Mouse (Mus musculus): ENCODE results near the gene Fam163a. TPM values are rescaled to one million over a fixed set of nuclear protein-coding genes. Genes with fewer than 3 reads are reported as not detected.

Gene Fam163a
- total RNA-seq, 4 experiments from 2014 or later = not detected

DNA sequence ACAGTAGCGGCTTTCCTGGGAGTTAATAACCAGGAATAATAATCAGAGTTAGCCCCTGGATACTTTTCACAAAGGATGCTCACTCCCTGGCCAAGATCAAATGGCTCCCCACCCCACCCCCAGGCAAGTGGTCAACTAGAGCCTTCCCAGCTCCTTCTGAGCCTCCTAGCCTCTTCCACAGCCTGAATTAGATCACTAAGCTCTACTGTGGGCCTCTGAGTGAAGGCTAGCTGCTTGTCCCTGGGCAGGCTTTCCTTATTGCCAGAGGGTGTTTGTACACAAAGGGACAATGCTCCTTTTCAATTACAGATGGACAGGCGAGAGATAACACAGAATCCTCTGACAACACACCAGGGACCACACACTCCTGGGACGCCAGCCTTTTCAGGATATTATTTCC lies 2.2 kb downstream of the Fam163a start:
- no peak for DNase-seq (ENCODE audit: low spot score in 2 of 2)

DNA sequence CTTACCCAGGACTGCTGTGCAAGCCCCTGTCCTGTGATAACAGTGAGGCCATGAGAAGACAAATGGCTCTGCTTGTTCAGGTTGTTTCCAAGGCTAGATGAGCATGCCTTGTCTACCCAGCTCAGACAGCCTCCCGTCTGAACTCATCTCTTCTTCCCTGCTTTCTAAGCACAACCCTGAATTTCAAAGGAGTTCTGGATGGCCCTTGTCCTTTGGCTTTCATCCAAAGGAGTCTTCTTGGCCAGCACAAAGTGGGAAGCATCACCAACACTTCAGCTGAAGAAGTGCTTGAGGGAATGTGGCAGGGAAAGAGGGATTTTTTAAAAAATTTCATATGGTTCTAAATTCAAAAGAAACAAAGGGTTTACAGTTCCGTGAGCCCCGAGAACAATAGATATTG lies 3.8 kb downstream of the Fam163a start:
- DNase-seq (ENCODE audit: low spot score in 2 of 2) = no peak

DNA sequence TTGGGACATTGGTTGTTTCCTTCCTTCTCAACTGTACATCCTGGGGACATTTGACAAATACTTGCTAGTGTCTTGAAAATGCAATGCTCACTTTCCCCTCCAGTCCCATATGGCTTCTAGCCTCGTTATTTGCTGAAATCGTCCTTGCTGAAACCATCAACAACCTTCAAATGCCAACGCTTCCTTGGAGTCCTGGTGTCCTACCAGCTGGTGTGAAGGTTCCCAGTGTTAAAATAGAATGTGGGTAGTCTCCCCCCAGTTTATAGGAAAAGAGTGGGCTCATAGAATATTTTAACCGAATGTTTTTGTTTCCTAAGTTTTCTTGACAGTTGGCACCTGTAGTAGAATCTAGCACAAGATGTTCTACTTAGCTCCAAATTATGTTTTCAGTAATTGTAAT lies 7.2 kb downstream of the Fam163a start:
- no peak for DNase-seq (ENCODE audit: low spot score in 2 of 2)

DNA sequence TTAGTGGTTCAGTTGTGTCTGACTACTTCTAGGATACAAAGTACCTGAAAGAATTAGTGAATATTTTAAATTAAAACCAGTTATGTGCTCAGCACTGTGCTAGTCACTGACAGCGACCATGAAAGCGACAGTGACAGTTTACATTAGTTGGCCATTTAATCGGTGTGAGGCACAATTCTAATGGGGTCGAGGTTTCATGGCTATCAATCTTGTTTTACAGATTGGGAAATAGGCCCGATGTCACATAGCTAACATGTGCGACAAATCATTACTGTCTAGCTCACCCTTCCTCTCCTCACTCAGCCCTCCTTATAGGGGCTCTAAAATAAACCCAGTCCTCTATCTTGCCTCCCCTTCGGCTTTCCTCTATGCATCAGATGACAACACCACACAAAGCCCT lies 11.5 kb downstream of the Fam163a start:
- no peak for DNase-seq (ENCODE audit: low spot score in 2 of 2)

GRCm38 (mm10) chr1:156192853-156193252 lies 12.0 kb downstream of the Fam163a start:
- DNase-seq (ENCODE audit: low spot score in 2 of 2) = no peak

DNA sequence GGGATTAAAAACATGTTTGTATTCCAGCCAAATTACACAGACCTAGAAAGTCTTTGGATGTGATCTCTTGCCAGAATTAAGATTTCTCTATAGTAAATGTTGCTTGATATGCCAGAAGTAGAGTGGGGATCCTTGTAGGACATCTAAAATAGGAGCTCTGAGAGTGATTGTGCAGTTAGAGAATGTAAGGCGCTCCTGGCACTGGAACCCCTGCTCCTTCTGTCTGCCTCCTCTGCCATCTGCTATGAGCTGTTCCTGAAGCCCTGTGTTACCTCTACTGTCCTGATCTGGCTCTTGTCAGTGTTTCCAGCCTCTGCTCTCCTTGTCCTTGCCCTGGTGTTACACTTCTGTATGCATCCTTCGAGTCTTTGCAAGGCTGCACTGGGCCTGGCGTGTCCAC lies 18.2 kb downstream of the Fam163a start:
- no peak for DNase-seq (ENCODE audit: low spot score in 2 of 2)

DNA sequence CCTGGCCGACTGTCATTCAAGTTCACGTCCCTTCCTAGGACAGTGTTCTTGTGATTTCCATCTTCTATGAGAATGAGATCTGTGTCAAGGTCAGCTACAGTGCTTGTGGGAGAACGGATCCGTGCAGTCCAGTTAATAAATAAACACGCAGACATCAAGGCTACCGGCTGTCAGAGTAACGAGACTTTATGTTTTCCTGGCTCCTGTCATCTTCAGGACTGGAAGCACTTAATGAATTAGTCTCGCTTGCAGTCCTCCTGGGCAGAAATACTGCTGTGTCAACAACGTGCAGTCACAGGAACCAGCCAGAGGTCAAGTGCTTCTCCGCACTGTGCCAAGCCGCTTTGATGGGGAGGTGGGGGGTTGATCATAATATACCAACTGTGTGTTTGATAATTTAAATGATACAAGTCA lies 20.7 kb downstream of the Fam163a start:
- DNase-seq (ENCODE audit: low spot score in 2 of 2) = no peak

GRCm38 (mm10) chr1:156183176-156183958 lies 21.5 kb downstream of the Fam163a start:
- DNase-seq (ENCODE audit: low spot score in 2 of 2) = no peak

GRCm38 (mm10) chr1:156179875-156180274 lies 25.0 kb downstream of the Fam163a start:
- no peak for DNase-seq (ENCODE audit: low spot score in 2 of 2)

DNA sequence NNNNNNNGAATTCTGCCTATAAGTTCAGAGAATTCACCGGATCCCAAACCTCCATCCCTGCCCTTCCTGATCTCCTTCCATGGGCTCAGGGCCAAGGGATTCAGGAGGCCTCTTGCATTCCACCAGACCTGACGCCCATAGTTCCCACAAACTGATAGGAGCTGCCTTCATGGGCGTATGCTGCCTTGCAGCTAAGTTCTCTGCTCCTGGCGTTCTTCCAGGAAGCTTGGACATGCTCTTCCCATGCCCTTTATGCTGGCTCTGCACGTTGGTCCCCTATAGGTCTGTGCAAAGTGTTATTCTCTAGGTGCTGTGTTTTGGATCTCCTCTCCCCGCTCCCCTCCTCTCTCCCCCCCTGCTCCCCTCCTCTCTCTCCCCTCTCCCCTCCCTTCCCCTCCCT lies 36.1 kb downstream of the Fam163a start:
- DNase-seq (ENCODE audit: low spot score in 2 of 2) = no peak

DNA sequence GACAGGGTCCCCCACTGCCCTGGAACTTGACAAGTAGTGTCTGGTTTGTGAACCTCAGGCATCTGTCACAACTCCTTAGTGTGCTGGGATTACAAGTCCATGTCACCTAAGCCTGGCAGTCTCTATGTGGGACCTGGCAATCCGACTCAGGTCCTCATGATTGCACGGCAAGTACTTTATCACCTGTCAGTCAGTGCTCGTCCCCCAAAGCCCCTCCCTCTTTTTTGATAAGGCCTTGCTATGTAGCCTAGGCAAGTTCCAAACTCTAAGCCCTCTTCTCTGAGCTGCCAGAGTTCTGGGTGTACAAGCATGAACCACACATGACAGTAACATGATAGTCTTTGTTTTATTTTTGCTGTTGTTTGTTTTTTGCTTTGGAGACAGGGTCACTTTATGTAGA lies 88.1 kb downstream of the Fam163a start:
- DNase-seq (ENCODE audit: low spot score in 2 of 2) = no peak

GRCm38 (mm10) chr1:156113884-156114499 lies 90.8 kb downstream of the Fam163a start:
- DNase-seq (ENCODE audit: low spot score in 2 of 2) = no peak

GRCm38 (mm10) chr1:156112142-156112541 lies 92.7 kb downstream of the Fam163a start:
- no peak for DNase-seq (ENCODE audit: low spot score in 2 of 2)

DNA sequence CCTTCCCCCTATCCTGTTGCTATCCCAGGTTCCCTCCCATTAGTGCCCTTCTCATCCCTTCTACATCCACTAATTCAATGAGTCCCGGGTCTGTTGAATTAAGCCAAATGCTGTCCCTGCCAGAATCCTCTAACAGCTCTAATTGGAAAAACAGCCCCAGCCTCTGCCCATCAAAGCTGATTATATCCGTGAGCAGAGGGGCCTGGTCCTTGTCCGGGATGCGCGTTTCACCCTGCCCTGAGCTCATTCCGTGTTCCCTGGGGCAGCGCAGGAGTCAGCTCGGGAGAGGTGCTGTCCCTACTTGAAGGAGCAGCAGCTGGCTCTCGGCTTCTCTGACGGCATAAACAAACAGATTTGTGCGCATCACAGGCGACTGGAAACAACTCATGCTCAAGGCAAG lies 93.1 kb downstream of the Fam163a start:
- DNase-seq (ENCODE audit: low spot score in 2 of 2) = no peak

DNA sequence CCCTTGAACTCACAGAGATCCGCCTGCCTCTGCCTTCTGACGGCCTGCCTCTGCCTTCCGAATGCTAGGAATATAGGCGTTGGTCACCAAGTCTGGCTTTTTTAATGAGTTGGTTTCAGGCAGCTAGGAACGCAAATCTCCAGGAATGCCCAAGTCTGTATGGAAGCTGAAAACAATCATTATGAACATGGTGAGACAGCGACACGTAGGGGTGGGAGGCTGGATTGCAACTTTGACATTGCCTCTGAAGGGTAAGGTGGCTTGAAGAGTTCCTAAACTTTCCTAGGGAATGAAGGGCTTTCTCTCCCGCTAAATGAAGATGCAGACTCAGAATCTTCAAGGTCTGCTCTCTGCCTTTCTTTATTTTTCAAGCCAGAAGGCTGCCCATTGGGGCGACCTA lies 93.7 kb downstream of the Fam163a start:
- DNase-seq (ENCODE audit: low spot score in 2 of 2) = no peak

- DNase-seq (ENCODE audit: low spot score in 2 of 2) = no peak
Observed at GRCm38 (mm10) chr1:156108400-156108799, 96.4 kb downstream of the Fam163a start.

- DNase-seq (ENCODE audit: low spot score in 2 of 2) = no peak
Observed at GRCm38 (mm10) chr1:156107424-156107823, 97.4 kb downstream of the Fam163a start.

DNA sequence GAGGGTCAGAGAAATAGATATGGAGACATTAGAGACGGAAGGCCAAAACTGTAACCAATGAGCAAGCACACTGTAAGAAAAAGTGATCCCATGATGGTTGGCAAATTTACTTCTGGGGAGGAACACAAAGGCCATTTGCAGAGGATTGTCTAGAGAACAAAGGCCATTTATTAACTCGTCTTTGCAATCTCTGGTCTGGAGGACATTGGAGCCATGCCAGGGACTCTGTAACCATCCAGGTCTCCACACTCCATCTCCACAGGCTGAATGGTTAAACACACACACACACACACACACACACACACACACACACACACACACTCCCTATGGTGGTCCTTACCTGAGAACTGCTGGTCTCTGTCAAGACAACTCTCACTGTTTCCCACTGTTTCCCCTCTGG lies 99.4 kb downstream of the Fam163a start:
- DNase-seq (ENCODE audit: low spot score in 2 of 2) = no peak

DNA sequence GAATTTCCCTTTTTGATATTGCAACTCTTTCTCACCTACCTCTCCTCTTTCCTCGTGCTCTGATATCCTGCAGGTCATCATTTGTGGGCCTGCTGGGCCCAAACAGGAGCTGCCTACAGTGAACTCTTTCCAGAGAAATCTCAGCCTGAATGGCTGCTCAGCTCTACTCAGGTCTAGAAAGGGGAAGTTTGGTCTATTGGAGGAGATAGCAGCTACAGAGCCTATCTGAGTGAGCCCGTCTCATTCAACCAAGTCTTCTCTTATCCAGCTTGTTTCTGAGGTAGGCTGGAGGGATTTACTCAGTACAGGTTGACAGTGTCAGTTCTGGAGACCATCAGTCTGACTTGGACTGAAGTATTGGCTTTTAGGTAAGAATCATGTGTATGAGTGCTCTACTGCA lies 101.1 kb downstream of the Fam163a start:
- no peak for DNase-seq (ENCODE audit: low spot score in 2 of 2)

- DNase-seq (ENCODE audit: low spot score in 2 of 2) = no peak
Observed at GRCm38 (mm10) chr1:156091811-156092210, 113.0 kb downstream of the Fam163a start.

GRCm38 (mm10) chr1:156090042-156090441 lies 114.8 kb downstream of the Fam163a start:
- no peak for DNase-seq (ENCODE audit: low spot score in 2 of 2)

- DNase-seq (ENCODE audit: low spot score in 2 of 2) = no peak
Observed at GRCm38 (mm10) chr1:156089561-156089960, 115.3 kb downstream of the Fam163a start.

DNA sequence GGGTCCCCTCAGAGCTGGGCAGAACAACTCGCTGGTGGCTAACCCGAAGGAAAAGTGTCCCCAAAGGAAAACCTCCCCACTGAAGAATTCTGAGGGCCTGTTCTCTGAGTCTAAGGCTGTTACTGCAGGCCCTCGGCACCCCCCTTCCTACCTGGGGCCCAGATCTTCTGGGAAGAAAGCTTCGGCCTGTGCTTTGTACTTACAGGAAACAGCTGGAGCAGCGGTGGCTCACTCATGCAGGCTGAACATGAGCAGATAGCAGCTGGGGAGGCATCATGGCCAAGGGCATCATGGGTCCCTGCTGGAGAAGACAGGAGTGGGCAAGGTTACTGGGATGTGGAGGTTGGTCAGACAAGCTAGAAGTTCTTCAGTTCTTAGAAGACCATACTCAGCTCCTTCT lies 117.2 kb downstream of the Fam163a start:
- DNase-seq (ENCODE audit: low spot score in 2 of 2) = no peak

All from gastrocnemius, adult 8-10 months (tissue).